25 mouse cellular contexts compared by ENCODE assay signal in the genomic region with DNA sequence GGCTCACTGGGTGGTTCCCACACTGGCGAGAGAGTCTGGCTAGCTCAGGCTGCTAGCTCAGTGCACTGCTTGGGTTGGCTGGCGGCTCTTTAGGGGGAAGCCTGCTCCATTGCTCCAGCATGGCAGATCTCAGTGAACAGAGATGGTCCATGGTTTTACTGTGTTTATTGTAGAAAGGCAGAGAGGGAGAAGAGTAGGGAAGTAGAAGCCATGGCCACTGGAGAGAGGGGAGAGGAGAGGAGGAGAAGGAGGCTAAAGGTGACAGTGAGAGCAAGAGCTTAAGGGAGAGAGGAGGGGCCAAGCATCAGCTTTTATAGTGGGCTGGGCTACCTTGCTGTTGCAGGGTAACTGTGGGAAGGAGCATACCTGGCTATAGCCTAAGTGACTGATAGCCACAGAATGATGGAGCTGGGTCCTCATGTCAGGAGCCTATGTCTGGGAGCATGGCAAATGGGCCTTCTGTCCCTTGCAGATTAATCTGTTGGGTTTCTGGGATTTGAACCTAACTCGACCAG. TPM values are rescaled to one million over a fixed set of nuclear protein-coding genes. Genes with fewer than 3 reads are reported as not detected.
DNase-seq lines count a peak whose midpoint lies in the region; ATAC-seq and TF ChIP-seq lines count a peak whose summit lies in the region.
"Had no signal": no experiment of that assay in that cellular context is flagged by ENCODE, and none has a peak within 500 bp of the region (broad histone marks: within the 10 kb centered on the region; RNA-seq: fewer than 3 reads in every experiment).

No protein-coding gene starts in this region.

- H3K4me3 ChIP-seq in gastrocnemius, adult 2 months: peak overlapping the region; percentile 41
- H3K4me3 ChIP-seq in intestine, embryonic 15.5 days (replicated peaks): no peak overlapping the region
- H3K4me3 ChIP-seq in intestine, postnatal 0 days (ENCODE audit: low read depth, low read length): no peak overlapping the region
- H3K4me3 ChIP-seq in bone marrow, adult 2 months (replicated peaks; ENCODE audit: control insufficient read depth, low read depth, low read length): no peak overlapping the region
- no peak overlapping the region for H3K4me3 ChIP-seq in liver, embryonic 11.5 days (ENCODE audit: low read depth, low read length)
- H3K4me3 ChIP-seq in forebrain, embryonic 12.5 days (replicated peaks): no peak overlapping the region
- H3K4me3 ChIP-seq: erythroblast, embryonic 14.5 days; heart, embryonic 15.5 days; limb, embryonic 12.5 days; lung, embryonic 15.5 days had no signal

- TF ChIP-seq POLR2A in bone marrow, adult 2 months (IDR thresholded peaks at IDR 0.05; ENCODE audit: borderline replicate concordance, control insufficient read depth, low read depth, low read length): no peak

- no peak overlapping the region for H3K9ac ChIP-seq in intestine, embryonic 15.5 days
- H3K9ac ChIP-seq in intestine, postnatal 0 days (ENCODE audit: low read depth, low read length): no peak overlapping the region
- H3K9ac ChIP-seq in liver, embryonic 11.5 days (ENCODE audit: low read depth, low read length): no peak overlapping the region
- H3K9ac ChIP-seq in forebrain, embryonic 12.5 days: no peak overlapping the region
- H3K9ac ChIP-seq: heart, embryonic 15.5 days; hindbrain, embryonic 14.5 days; limb, embryonic 12.5 days; liver, embryonic 14.5 days; lung, embryonic 15.5 days had no signal

- intact Hi-C loops in gastrocnemius, adult 2 months (cut with DNase I): no loop called here

- no peaks in the 10 kb centered on the region for H3K27me3 ChIP-seq in intestine, embryonic 15.5 days (replicated peaks)
- H3K27me3 ChIP-seq in intestine, postnatal 0 days (replicated peaks; ENCODE audit: control insufficient read depth, insufficient read depth, low read length): no peaks in the 10 kb centered on the region
- H3K27me3 ChIP-seq in liver, embryonic 11.5 days (replicated peaks; ENCODE audit: control insufficient read depth, insufficient read depth, low read length): no peaks in the 10 kb centered on the region
- no peaks in the 10 kb centered on the region for H3K27me3 ChIP-seq in forebrain, embryonic 12.5 days
- H3K27me3 ChIP-seq: heart, embryonic 15.5 days; limb, embryonic 12.5 days; lung, embryonic 15.5 days had no signal

- no peaks in the 10 kb centered on the region for H3K36me3 ChIP-seq in intestine, embryonic 15.5 days
- H3K36me3 ChIP-seq in intestine, postnatal 0 days (ENCODE audit: control insufficient read depth, insufficient read depth): no peaks in the 10 kb centered on the region
- H3K36me3 ChIP-seq in liver, embryonic 11.5 days (ENCODE audit: control insufficient read depth, insufficient read depth, low read length): no peaks in the 10 kb centered on the region
- no peaks in the 10 kb centered on the region; the same call in 1 of the 2 replicates for H3K36me3 ChIP-seq in forebrain, embryonic 12.5 days (replicated peaks)

- 75% methylated on average over 3 of the region's 3 CpGs for WGBS in intestine, embryonic 15.5 days
- 55% methylated on average over 3 of the region's 3 CpGs for WGBS in intestine, postnatal 0 days
- 71% methylated on average over 3 of the region's 3 CpGs for WGBS in bone marrow, adult 2 months
- WGBS in liver, embryonic 11.5 days: 70% methylated on average over 3 of the region's 3 CpGs
- 62% methylated on average over 3 of the region's 3 CpGs for WGBS in forebrain, embryonic 12.5 days

- H3K4me2 ChIP-seq in intestine, embryonic 15.5 days (replicated peaks): no peak overlapping the region
- no peak overlapping the region for H3K4me2 ChIP-seq in intestine, postnatal 0 days (replicated peaks; ENCODE audit: low read depth)
- no peak overlapping the region for H3K4me2 ChIP-seq in liver, embryonic 11.5 days
- H3K4me2 ChIP-seq in forebrain, embryonic 12.5 days: no peak overlapping the region
- H3K4me2 ChIP-seq: heart, embryonic 15.5 days; hindbrain, embryonic 14.5 days; limb, embryonic 12.5 days; lung, embryonic 15.5 days; midbrain, embryonic 11.5 days had no signal

- H3K4me1 ChIP-seq in intestine, embryonic 15.5 days (replicated peaks): peaks cover 29% of the 10 kb centered on the region
- peaks cover 16% of the 10 kb centered on the region for H3K4me1 ChIP-seq in intestine, postnatal 0 days (replicated peaks; ENCODE audit: control insufficient read depth, insufficient read depth, low read length)
- peaks cover 4% of the 10 kb centered on the region; the same call in 1 of the 2 replicates for H3K4me1 ChIP-seq in bone marrow, adult 2 months (ENCODE audit: control insufficient read depth, insufficient read depth, low read length)
- peaks cover 13% of the 10 kb centered on the region for H3K4me1 ChIP-seq in liver, embryonic 11.5 days (replicated peaks; ENCODE audit: control insufficient read depth, insufficient read depth, low read length)
- peaks cover 16% of the 10 kb centered on the region; the same call in 1 of the 2 replicates for H3K4me1 ChIP-seq in forebrain, embryonic 12.5 days

- no peak for TF ChIP-seq CTCF in gastrocnemius, adult 2 months (IDR thresholded peaks at IDR 0.05)
- no peak for TF ChIP-seq CTCF in intestine, postnatal 0 days (IDR thresholded peaks at IDR 0.05; ENCODE audit: low read depth)
- no peak for TF ChIP-seq CTCF in bone marrow, adult 2 months (IDR thresholded peaks at IDR 0.05; ENCODE audit: control insufficient read depth, insufficient read depth, low read length)

- no peak for DNase-seq in gastrocnemius, adult 2 months
- no peak for DNase-seq in gastrocnemius, postnatal 25 days
- peak; percentile 25 for DNase-seq in liver, embryonic 11.5 days (ENCODE audit: low spot score)
- DNase-seq in left cerebral cortex, adult 8-10 months (ENCODE audit: low spot score in 2 of 2): no peak
- DNase-seq: adrenal gland, postnatal 25 days; cerebellum, adult 9-11 months; gastrocnemius, postnatal 14 days; kidney, adult 2 months; kidney, postnatal 14 days; lung, postnatal 36 days; right cerebral cortex, postnatal 25 days; thymus, adult 18-20 months; thymus, postnatal 25 days had no signal

- peak overlapping the region; percentile 63 for H3K27ac ChIP-seq in gastrocnemius, adult 2 months
- H3K27ac ChIP-seq in intestine, embryonic 15.5 days: no peak overlapping the region
- H3K27ac ChIP-seq in intestine, postnatal 0 days (ENCODE audit: low read depth, low read length): no peak overlapping the region
- H3K27ac ChIP-seq in bone marrow, adult 2 months (ENCODE audit: control insufficient read depth, insufficient read depth, low read depth, low read length, poor library complexity): 0 out of 2 replicates have a peak overlapping the region, but pooled peaks have one; percentile 24
- H3K27ac ChIP-seq in liver, embryonic 11.5 days (ENCODE audit: low read depth, low read length): no peak overlapping the region
- no peak overlapping the region for H3K27ac ChIP-seq in forebrain, embryonic 12.5 days
- H3K27ac ChIP-seq: heart, embryonic 15.5 days; hindbrain, embryonic 14.5 days; limb, embryonic 12.5 days; liver, embryonic 14.5 days; lung, embryonic 15.5 days had no signal

- ATAC-seq in intestine, embryonic 15.5 days: 0 out of 2 replicates have a peak, but pooled peaks have one; percentile 20
- ATAC-seq in intestine, postnatal 0 days: no peak
- ATAC-seq in liver, embryonic 11.5 days (replicated peaks; ENCODE audit: low FRiP score): no peak
- no peak for ATAC-seq in forebrain, embryonic 12.5 days (ENCODE audit: low FRiP score)
- ATAC-seq: midbrain, embryonic 16.5 days had no signal

- H3K9me3 ChIP-seq in intestine, embryonic 15.5 days: no peaks in the 10 kb centered on the region
- H3K9me3 ChIP-seq in intestine, postnatal 0 days (ENCODE audit: control insufficient read depth): no peaks in the 10 kb centered on the region
- H3K9me3 ChIP-seq in liver, embryonic 11.5 days (ENCODE audit: control insufficient read depth, low read length): no peaks in the 10 kb centered on the region
- H3K9me3 ChIP-seq in forebrain, embryonic 12.5 days: no peaks in the 10 kb centered on the region
- H3K9me3 ChIP-seq: heart, embryonic 15.5 days; limb, embryonic 12.5 days; lung, embryonic 15.5 days had no signal

RNA-seq across cellular contexts. Expression of a gene that starts 10.3 kb away (rescaled TPM):
- 10 to 100 TPM; 55.2 to 80.0 TPM for total RNA-seq in gastrocnemius, adult 2 months (2021)
- total RNA-seq in gastrocnemius, postnatal 25 days (2021): 10 to 100 TPM; 43.2 to 63.0 TPM
- polyA plus RNA-seq in intestine, embryonic 15.5 days (2015; fragmentation: Nextera tagmentation; extraction: Ambion mirVana): 46.1 and 49.4 TPM in 2 replicates
- polyA plus RNA-seq in intestine, postnatal 0 days (2015; fragmentation: Nextera tagmentation; extraction: Ambion mirVana): 35.4 and 35.6 TPM in 2 replicates
- 19.1 and 36.8 TPM in 2 replicates for polyA plus RNA-seq in bone marrow, adult 2 months (2011; ENCODE audit: insufficient read depth, insufficient read length, low replicate concordance, missing spikeins)
- 27.0 and 34.1 TPM in 2 replicates for polyA plus RNA-seq in liver, embryonic 11.5 days (2014; fragmentation: Nextera tagmentation; extraction: Ambion mirVana)
- 100 to 1,000 TPM; 105 to 111 (median 109) TPM for total RNA-seq in left cerebral cortex, adult 8-10 months (2022)
- polyA plus RNA-seq in forebrain, embryonic 12.5 days (2016; fragmentation: Nextera tagmentation; extraction: Ambion mirVana): 51.1 and 60.4 TPM in 2 replicates

Comparison
In these comparisons a context has a peak if more than half of its experiments do, and no peak if none do; other contexts are left out.
1. H3K27ac ChIP-seq: peak in gastrocnemius, adult 2 months (single experiment) and bone marrow, adult 2 months (single experiment); none in intestine, embryonic 15.5 days (single experiment), intestine, postnatal 0 days (single experiment), liver, embryonic 11.5 days (single experiment) and forebrain, embryonic 12.5 days (single experiment).